Mouse (Mus musculus) liver, adult 2 months (tissue): ENCODE results near the gene Tns4.

ENCODE experiments used
- CTCF ChIP-seq: fragments of 200-500 bp; IDR thresholded peaks from 2 replicates; pipeline ENCODE4 v1.5.1; 2011; ENCODE audit warnings: low read depth, low read length, control low read depth
- POLR2A ChIP-seq: fragments of 200-500 bp; IDR thresholded peaks from 2 replicates; pipeline ENCODE4 v1.6.1; 2011; ENCODE audit warnings: low read length, control low read depth; ENCODE audit not compliant: insufficient read depth; ENCODE audit errors: extremely low read depth

DNA sequence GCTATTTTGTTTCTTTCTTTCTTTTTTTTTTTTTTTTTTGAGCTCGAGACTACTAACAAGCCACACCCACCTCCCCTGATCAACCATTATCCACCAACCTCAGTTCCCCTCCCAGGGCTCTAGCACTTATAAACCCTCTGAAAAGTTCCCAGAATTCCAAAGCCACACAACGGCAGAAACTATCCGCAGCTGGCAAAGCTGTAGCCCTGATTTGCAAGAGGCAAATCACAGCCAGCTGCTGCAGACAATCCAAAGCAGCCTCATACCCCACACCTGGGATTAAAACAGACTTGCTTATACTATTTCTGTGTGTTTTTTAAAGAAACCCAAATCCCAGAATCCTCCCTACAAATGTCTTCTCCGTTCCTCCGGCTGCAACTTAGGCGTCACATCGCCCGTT is 11.2 kb downstream of the Tns4 start:
- TF ChIP-seq CTCF (no peak), POLR2A (no peak)
